Mouse (Mus musculus) layer of hippocampus, adult 9-11 months (tissue): ENCODE measurements at regions not wholly inside any gene's neighbourhood (a gene's known extent, or its start where the extent isn't known, plus 50 kb on each side); places are given as distances from the start of the nearest gene placed in this dataset.

Experiments
- DNase-seq: peaks from one replicate; pipeline ENCODE4 v3.0.0; 2022

GRCm38 (mm10) chrX:68313486-68313885, 364.9 kb upstream of the Fmr1 start:
- peak; percentile 73 for DNase-seq
